Mouse (Mus musculus) megakaryocyte, embryonic 14.5 days (primary cell): ENCODE data around the gene Tbce.
"Not testable (repeated sequence)": the region's sequence is repeated elsewhere in the genome, so short reads cannot be mapped to it uniquely, and the experiment has no call there.

Experiments
- FLI1 ChIP-seq: IDR thresholded peaks from 2 replicates; pipeline ENCODE4 v1.6.1; 2012; ENCODE audit warnings: low read length, inconsistent platforms, mixed read lengths
- GATA1 ChIP-seq: IDR thresholded peaks from 3 replicates; pipeline ENCODE4 v1.6.1; 2012; ENCODE audit warnings: mixed read lengths, low read length, inconsistent platforms, borderline replicate concordance

DNA sequence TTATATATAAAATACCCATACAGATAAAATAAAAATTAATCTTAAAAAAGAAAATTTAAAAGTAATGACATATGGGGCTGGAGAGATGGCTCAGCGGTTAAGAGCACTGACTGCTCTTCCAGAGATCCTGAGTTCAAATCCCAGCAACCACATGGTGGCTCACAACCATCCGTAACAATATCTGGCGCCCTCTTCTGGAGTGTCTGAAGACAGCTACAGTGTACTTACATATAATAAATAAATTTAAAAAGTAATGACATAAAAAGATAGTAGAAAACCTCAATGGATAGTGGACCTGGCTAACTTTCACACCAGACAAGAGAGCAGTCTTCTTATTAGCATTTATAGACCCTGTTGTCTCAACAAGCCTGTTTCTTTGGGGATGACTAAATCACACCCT is 4.1 kb downstream of the Tbce start:
- TF ChIP-seq GATA1, FLI1: not testable (repeated sequence)
